Mouse (Mus musculus) ES-E14 (cell line): Measurements from ENCODE around the gene Poll.

Source experiments
- CHD2 ChIP-seq: IDR thresholded peaks from 2 replicates; pipeline ENCODE4 v1.6.1; 2014; ENCODE audit warnings: mild to moderate bottlenecking, low read depth, low read length, inconsistent platforms
- HCFC1 ChIP-seq: IDR thresholded peaks from 2 replicates; pipeline ENCODE4 v1.6.1; 2012; ENCODE audit warnings: low read length, inconsistent platforms, borderline replicate concordance; ENCODE audit not compliant: insufficient read depth
- ZNF384 ChIP-seq: IDR thresholded peaks from 2 replicates; pipeline ENCODE4 v1.6.1; 2012; ENCODE audit warnings: low read depth, low read length, inconsistent platforms

DNA sequence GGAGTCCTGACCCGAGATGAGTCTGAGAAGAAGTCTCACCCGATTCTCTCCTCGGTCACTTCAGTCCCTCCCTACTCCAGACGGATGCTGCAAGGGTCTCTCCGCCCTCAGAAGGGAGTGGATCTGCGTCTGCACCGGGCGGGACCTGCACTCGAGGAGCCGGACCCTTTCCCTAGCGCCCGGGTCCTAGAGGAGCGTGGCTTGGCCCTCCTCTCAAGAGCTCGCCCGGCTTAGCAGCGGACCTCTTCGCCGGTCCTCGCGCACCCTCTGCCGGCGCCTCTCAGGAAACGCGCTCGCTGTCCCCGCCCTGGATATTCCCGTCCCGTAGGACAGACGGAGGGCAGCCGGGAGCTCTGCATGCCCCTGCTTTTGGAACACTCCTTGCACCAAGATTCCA, 15.4 kb downstream of the Poll start:
- TF ChIP-seq HCFC1, result no peak
- no peak for TF ChIP-seq ZNF384
- no peak for TF ChIP-seq CHD2
